Mouse (Mus musculus) kidney, postnatal 0 days (tissue): ENCODE measurements around the gene Prrg2. TPM values are rescaled to one million over a fixed set of nuclear protein-coding genes. Genes with fewer than 3 reads are reported as not detected.
A peak's percentile ranks its signal among the peaks of the same experiment; 100 is the strongest.

ENCODE experiments used
- ATAC-seq: fragments of 200-750 bp; cut with Nextera tagmentation; replicated peaks from 2 replicates; pipeline ENCODE4 v1.8.0; 2017; ENCODE audit warnings: low read depth, moderate number of reproducible peaks, moderate TSS enrichment, moderate library complexity; ENCODE audit not compliant: low FRiP score
- DNase-seq: peaks from one replicate; pipeline ENCODE4 v3.0.0-alpha.2; 2016; ENCODE audit warnings: low spot score
- H3K27ac ChIP-seq: fragments of 300-500 bp; sonication (generic); 2 replicates; pipeline ENCODE4 v1.5.1; 2014; ENCODE audit warnings: mild to moderate bottlenecking
- H3K27me3 ChIP-seq: fragments of 300-500 bp; sonication (generic); 2 replicates; pipeline ENCODE4 v1.6.1; 2014; ENCODE audit warnings: low read length, mixed read lengths; ENCODE audit not compliant: insufficient read depth
- H3K36me3 ChIP-seq: fragments of 300-500 bp; sonication (generic); 2 replicates; pipeline ENCODE4 v1.6.1; 2014; ENCODE audit warnings: low read length, mixed read lengths; ENCODE audit not compliant: insufficient read depth
- H3K4me1 ChIP-seq: fragments of 300-500 bp; sonication (generic); replicated peaks from 2 replicates; pipeline ENCODE4 v1.6.1; 2014; ENCODE audit warnings: antibody characterized with exemption, low read length, mixed read lengths; ENCODE audit not compliant: insufficient read depth
- H3K4me2 ChIP-seq: fragments of 300-500 bp; sonication (generic); 2 replicates; pipeline ENCODE4 v1.6.1; 2014; ENCODE audit warnings: mild to moderate bottlenecking, low read length, moderate library complexity, mixed read lengths
- H3K4me3 ChIP-seq: fragments of 300-500 bp; sonication (generic); replicated peaks from 2 replicates; pipeline ENCODE4 v1.5.1; 2014; ENCODE audit warnings: low read depth, low read length
- H3K9ac ChIP-seq: fragments of 300-500 bp; sonication (generic); 2 replicates; pipeline ENCODE4 v1.6.1; 2014; ENCODE audit warnings: low read depth, low read length
- H3K9me3 ChIP-seq: fragments of 300-500 bp; sonication (generic); replicated peaks from 2 replicates; pipeline ENCODE4 v1.6.1; 2016; ENCODE audit warnings: low read length, inconsistent platforms, mixed read lengths
- CTCF ChIP-seq: IDR thresholded peaks from 2 replicates; pipeline ENCODE4 v1.5.1; 2016; ENCODE audit warnings: antibody characterized with exemption, low read depth, mild to moderate bottlenecking, moderate library complexity
- WGBS: fragments of 180-500 bp; shearing (Covaris S2); extraction: QIAGEN DNeasy Blood & Tissue Kit; methylation state at CpG from one replicate; pipeline ENCODE4 v1.1.7; 2014; 5-methylcytosine and 5-hydroxymethylcytosine counted together
- polyA plus RNA-seq: library from polyadenylated mRNA; unstranded; fragments of >200 nt; fragmentation: Nextera tagmentation; extraction: Ambion mirVana; gene quantifications from 2 replicates; pipeline ENCODE4 v1.2.1, GENCODE M21; 2015

The Prrg2 gene
- polyA plus RNA-seq, 1 experiment from 2014 or later = 44.3 TPM

DNA sequence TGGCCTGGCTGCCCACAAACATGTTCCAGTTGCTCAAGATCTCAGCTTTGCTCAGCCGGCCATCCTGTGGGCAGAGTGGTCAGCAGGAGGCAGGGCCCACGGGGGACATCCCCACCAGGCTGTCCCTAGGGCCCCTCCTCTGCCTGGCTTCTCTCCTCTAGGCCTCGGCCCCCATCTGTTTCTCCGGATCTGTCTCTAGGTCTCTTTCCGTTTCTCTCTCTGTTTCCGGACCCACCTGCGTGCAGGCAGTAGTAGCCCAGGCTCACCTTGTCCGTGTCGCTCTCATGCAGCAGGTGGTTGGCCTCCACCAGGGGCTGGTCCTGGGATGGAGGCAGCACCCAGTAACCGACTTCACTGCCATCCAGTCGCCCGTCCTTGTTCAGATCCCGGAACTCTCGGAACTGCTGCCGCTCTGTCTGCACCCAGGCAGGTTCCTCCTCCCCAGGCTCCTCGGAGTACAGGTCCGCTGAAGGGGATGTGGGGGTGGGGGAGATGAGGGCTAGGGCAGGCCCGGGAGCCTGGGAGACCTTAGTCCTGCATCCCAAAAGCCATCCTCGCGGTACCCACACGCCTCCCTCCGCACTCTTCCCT, 20.9 kb upstream of the Prrg2 start:
- H3K27ac ChIP-seq = peak overlapping the region; percentile 68; the same call in 1 of the 2 replicates
- ATAC-seq (no peak), DNase-seq (no peak)
- H3K4me3 ChIP-seq = no peak overlapping the region
- no peaks in the 10 kb centered on the region for H3K27me3 ChIP-seq
- TF ChIP-seq CTCF = no peak
- H3K9me3 ChIP-seq = no peaks in the 10 kb centered on the region
- peaks cover 32% of the 10 kb centered on the region for H3K36me3 ChIP-seq
- 81% methylated on average over 22 of the region's 22 CpGs for WGBS
- H3K4me2 ChIP-seq = no peak overlapping the region
- H3K9ac ChIP-seq = no peak overlapping the region
- 0 out of 2 replicates have a peak, but pooled peaks cover 3% of the 10 kb centered on the region for H3K4me1 ChIP-seq

DNA sequence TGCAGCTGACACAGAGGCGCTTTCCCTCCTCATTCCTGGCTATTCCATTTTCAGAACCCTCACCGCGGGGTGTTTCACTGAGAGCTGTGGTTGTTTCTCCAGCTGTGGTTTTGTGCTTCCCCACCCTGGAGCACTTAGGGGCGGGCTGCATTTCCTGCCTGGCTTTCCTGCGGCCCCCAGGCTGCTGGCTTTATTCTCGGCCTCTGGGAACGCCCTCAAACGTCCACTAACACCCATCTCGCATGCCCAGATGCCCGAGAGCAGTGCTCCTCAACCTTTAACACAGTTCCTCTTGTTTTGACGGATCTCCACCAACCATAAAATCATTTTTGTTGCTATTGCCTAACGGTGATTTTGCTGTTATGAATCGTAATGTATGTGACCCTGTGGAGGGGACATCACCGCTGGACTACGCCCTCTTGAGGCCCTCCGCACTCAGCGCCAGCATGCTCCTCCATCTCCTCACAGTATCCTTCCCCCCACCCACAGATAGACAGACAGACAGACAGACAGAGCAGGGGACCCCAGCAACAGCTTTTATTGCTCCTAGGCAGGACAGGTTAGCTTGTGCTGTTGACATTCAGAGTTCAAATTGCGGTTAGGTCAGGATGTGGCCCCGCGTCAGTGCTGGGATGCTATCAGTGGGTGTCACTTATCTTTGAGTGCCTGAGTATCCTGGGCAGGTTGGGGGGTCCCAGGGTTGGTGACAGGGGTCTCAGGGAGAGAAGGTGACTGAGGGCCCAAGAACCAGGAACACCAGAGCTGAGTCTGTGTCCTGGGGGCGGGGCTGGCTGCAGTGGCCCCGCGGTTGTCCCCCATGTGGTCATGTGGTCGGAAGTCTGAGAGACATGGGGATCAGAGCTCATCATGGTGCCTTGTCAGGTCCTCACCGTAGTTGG, 20.2 kb upstream of the Prrg2 start:
- H3K27ac ChIP-seq = peak overlapping the region; percentile 68
- H3K36me3 ChIP-seq = peaks cover 31% of the 10 kb centered on the region
- H3K4me1 ChIP-seq = 0 out of 2 replicates have a peak, but pooled peaks cover 3% of the 10 kb centered on the region
- no peak overlapping the region for H3K4me3 ChIP-seq
- no peaks in the 10 kb centered on the region for H3K9me3 ChIP-seq
- no peak overlapping the region for H3K4me2 ChIP-seq
- ATAC-seq (no peak), DNase-seq (peak; percentile 75)
- 0 out of 2 replicates have a peak, but pooled peaks have one; percentile 17 for TF ChIP-seq CTCF
- no peaks in the 10 kb centered on the region for H3K27me3 ChIP-seq
- 63% methylated on average over 25 of the region's 25 CpGs for WGBS
- 0 out of 2 replicates have a peak overlapping the region, but pooled peaks have one; percentile 8 for H3K9ac ChIP-seq

DNA sequence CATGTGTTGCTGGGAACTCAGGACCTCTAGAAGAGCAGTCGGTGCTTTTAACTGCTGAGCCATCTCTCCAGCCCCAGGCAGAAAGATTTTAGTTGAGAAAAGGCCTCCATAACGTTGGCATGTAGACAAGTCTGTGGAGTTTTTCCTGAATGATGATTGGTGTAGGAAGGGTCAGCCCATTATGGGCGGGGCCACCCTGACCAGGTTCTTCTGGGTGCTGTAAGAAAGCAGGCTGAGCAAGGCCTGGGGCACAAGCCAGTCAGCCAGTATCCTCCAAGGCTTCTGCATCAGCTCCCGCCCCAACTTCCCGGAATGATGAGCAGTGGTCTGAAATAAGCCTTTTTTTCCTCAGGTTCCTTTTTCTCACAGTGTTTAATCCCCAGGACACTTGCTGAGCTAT, 18.5 kb upstream of the Prrg2 start:
- no peak for DNase-seq
- peaks cover 34% of the 10 kb centered on the region for H3K36me3 ChIP-seq

GRCm38 (mm10) chr7:45079856-45080255, 17.4 kb upstream of the Prrg2 start:
- ATAC-seq = 0 out of 2 replicates have a peak, but pooled peaks have one; percentile 14
- peaks cover 39% of the 10 kb centered on the region; the same call in 1 of the 2 replicates for H3K36me3 ChIP-seq

More for the DNA sequence above, 18.5 kb upstream of the Prrg2 start:
- Histone ChIP-seq H3K4me3 (no peak overlapping the region), H3K4me1 (0 out of 2 replicates have a peak, but pooled peaks cover 3% of the 10 kb centered on the region), H3K27me3 (no peaks in the 10 kb centered on the region), H3K9me3 (no peaks in the 10 kb centered on the region), H3K27ac (no peak overlapping the region), H3K9ac (no peak overlapping the region), H3K4me2 (no peak overlapping the region)
- WGBS = 57% methylated on average over 5 of the region's 5 CpGs
- TF ChIP-seq CTCF = peak; percentile 13; the same call in 1 of the 2 replicates
- no peak for ATAC-seq

GRCm38 (mm10) chr7:45078513-45078912, 16.0 kb upstream of the Prrg2 start:
- no peak for ATAC-seq
- peak; percentile 86 for DNase-seq
- Histone ChIP-seq H3K9ac (no peak overlapping the region), H3K4me1 (0 out of 2 replicates have a peak, but pooled peaks cover 3% of the 10 kb centered on the region), H3K27ac (no peak overlapping the region), H3K36me3 (peaks cover 33% of the 10 kb centered on the region; the same call in 1 of the 2 replicates), H3K9me3 (no peaks in the 10 kb centered on the region), H3K27me3 (no peaks in the 10 kb centered on the region), H3K4me2 (no peak overlapping the region), H3K4me3 (no peak overlapping the region)
- WGBS = 40% methylated on average over 9 of the region's 9 CpGs
- peak; percentile 89 for TF ChIP-seq CTCF

More at GRCm38 (mm10) chr7:45079856-45080255, 17.4 kb upstream of the Prrg2 start:
- Histone ChIP-seq H3K4me2 (no peak overlapping the region), H3K4me3 (no peak overlapping the region), H3K9ac (no peak overlapping the region), H3K27ac (no peak overlapping the region), H3K4me1 (0 out of 2 replicates have a peak, but pooled peaks cover 3% of the 10 kb centered on the region), H3K9me3 (no peaks in the 10 kb centered on the region), H3K27me3 (no peaks in the 10 kb centered on the region)
- under 1% methylated on average over 10 of the region's 10 CpGs for WGBS
- TF ChIP-seq CTCF = peak; percentile 95
- DNase-seq = peak; percentile 94

- TF ChIP-seq CTCF = no peak
Observed at GRCm38 (mm10) chr7:45077829-45078228, 15.4 kb upstream of the Prrg2 start.

More at GRCm38 (mm10) chr7:45077829-45078228, 15.4 kb upstream of the Prrg2 start:
- Histone ChIP-seq H3K4me3 (no peak overlapping the region), H3K9ac (no peak overlapping the region), H3K36me3 (peaks cover 26% of the 10 kb centered on the region; the same call in 1 of the 2 replicates), H3K27ac (no peak overlapping the region), H3K4me1 (no peaks in the 10 kb centered on the region), H3K27me3 (no peaks in the 10 kb centered on the region), H3K9me3 (no peaks in the 10 kb centered on the region), H3K4me2 (no peak overlapping the region)
- DNase-seq (no peak), ATAC-seq (no peak)
- 89% methylated on average over 2 of the region's 2 CpGs for WGBS
